Mouse (Mus musculus) C2C12 (cell line): ENCODE results near the gene Eif3d.

Experiments used
- CEBPB ChIP-seq: IDR thresholded peaks from one replicate; pipeline ENCODE4 v1.6.1; 2011; ENCODE audit warnings: low read depth, mild to moderate bottlenecking, control low read depth, moderate library complexity
- CTCF ChIP-seq: IDR thresholded peaks from one replicate; pipeline ENCODE4 v1.5.1; 2011; ENCODE audit not compliant: control insufficient read depth, insufficient read depth, insufficient read length
- FOSL1 ChIP-seq: IDR thresholded peaks from one replicate; pipeline ENCODE4 v1.8.0; 2011; ENCODE audit warnings: mild to moderate bottlenecking, low read length; ENCODE audit not compliant: poor library complexity, insufficient read depth, severe bottlenecking
- MAX ChIP-seq: IDR thresholded peaks from one replicate; pipeline ENCODE4 v1.6.1; 2011; ENCODE audit warnings: mild to moderate bottlenecking, control low read depth
- MYOD1 ChIP-seq: IDR thresholded peaks from one replicate; pipeline ENCODE4 v1.6.1; 2011; ENCODE audit warnings: low read depth; ENCODE audit not compliant: control insufficient read depth, insufficient read length
- MYOG ChIP-seq: IDR thresholded peaks from one replicate; pipeline ENCODE4 v1.6.1; 2011; ENCODE audit not compliant: control insufficient read depth, insufficient read length; ENCODE audit errors: extremely low read depth
- USF1 ChIP-seq: IDR thresholded peaks from one replicate; pipeline ENCODE4 v1.6.1; 2011; ENCODE audit warnings: low read depth, mild to moderate bottlenecking, control low read depth, moderate library complexity

DNA sequence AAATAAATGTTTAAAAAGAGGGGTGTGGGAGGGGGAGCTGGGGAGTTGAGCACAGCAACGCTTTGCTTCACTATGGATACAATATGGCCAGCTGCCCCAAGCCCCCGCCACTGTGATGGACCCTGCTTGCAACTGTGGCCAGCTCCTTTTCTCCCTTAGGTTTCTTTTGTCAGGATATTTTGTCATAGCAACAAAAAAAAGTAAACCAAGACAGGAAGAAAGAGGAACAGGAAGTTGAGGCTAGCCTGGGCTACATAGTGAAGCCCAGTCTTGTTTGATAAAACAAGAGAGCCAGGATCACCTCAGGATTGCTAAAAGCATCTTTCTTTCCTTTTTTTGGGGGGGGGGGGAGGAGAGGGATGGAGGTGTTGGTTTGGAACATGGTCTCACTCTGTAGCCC lies 45.4 kb downstream of the Eif3d start:
- TF ChIP-seq CTCF (no peak), MYOG (no peak), MAX (no peak), MYOD1 (no peak), CEBPB (no peak), FOSL1 (no peak), USF1 (no peak)
